Mouse (Mus musculus) stomach, embryonic 15.5 days (tissue): Measurements from ENCODE around the gene Gm20854. TPM values are rescaled to one million over a fixed set of nuclear protein-coding genes. Genes with fewer than 3 reads are reported as not detected.
"Not testable (repeated sequence)": the region's sequence is repeated elsewhere in the genome, so short reads cannot be mapped to it uniquely, and the experiment has no call there.

Experiments
- ATAC-seq: fragments of 200-750 bp; cut with Nextera tagmentation; 2 replicates; pipeline ENCODE4 v1.8.0; 2017; ENCODE audit warnings: low read depth, moderate number of reproducible peaks, moderate TSS enrichment; ENCODE audit not compliant: insufficient read depth, low FRiP score
- H3K27ac ChIP-seq: fragments of 300-500 bp; sonication (generic); 2 replicates; pipeline ENCODE4 v1.5.1; 2015; ENCODE audit warnings: mild to moderate bottlenecking, inconsistent platforms
- H3K27me3 ChIP-seq: fragments of 300-500 bp; sonication (generic); replicated peaks from 2 replicates; pipeline ENCODE4 v1.6.1; 2015; ENCODE audit warnings: inconsistent platforms
- H3K36me3 ChIP-seq: fragments of 300-500 bp; sonication (generic); 2 replicates; pipeline ENCODE4 v1.6.1; 2015; ENCODE audit warnings: inconsistent platforms
- H3K4me1 ChIP-seq: fragments of 300-500 bp; sonication (generic); 2 replicates; pipeline ENCODE4 v1.6.1; 2015; ENCODE audit warnings: inconsistent platforms
- H3K4me2 ChIP-seq: fragments of 300-500 bp; sonication (generic); 2 replicates; pipeline ENCODE4 v1.6.1; 2015; ENCODE audit warnings: mild to moderate bottlenecking, inconsistent platforms
- H3K4me3 ChIP-seq: fragments of 300-500 bp; sonication (generic); replicated peaks from 2 replicates; pipeline ENCODE4 v1.5.1; 2015; ENCODE audit warnings: inconsistent platforms
- H3K9ac ChIP-seq: fragments of 300-500 bp; sonication (generic); 2 replicates; pipeline ENCODE4 v1.6.1; 2015; ENCODE audit warnings: inconsistent platforms
- H3K9me3 ChIP-seq: fragments of 300-500 bp; sonication (generic); 2 replicates; pipeline ENCODE4 v1.6.1; 2016; ENCODE audit warnings: inconsistent platforms
- WGBS: fragments of 180-500 bp; shearing (Covaris S2); methylation state at CpG from one replicate; pipeline ENCODE4 v1.1.7; 2015; 5-methylcytosine and 5-hydroxymethylcytosine counted together
- polyA plus RNA-seq: library from polyadenylated mRNA; unstranded; fragments of >200 nt; fragmentation: Nextera tagmentation; extraction: Ambion mirVana; gene quantifications from 2 replicates; pipeline ENCODE4 v1.2.1, GENCODE M21; 2015

The Gm20854 gene
- polyA plus RNA-seq = not detected in 2 replicates

GRCm38 (mm10) chrY:85530808-85531207, at the start of gene Gm20854:
Gm20854 (minus strand) TSS chrY:85530908.
- not testable (repeated sequence) for H3K4me3 ChIP-seq, ATAC-seq, H3K9me3 ChIP-seq, H3K27ac ChIP-seq, H3K4me1 ChIP-seq, H3K9ac ChIP-seq, H3K4me2 ChIP-seq, H3K36me3 ChIP-seq, H3K27me3 ChIP-seq
- WGBS = no CpG with 5 or more reads among the region's 6 CpGs
